Mouse (Mus musculus): ENCODE results near the gene Espn. TPM values are rescaled to one million over a fixed set of nuclear protein-coding genes. Genes with fewer than 3 reads are reported as not detected.

Espn gene
- total and polyA plus RNA-seq, 3 experiments, result 2.4 to 3.2 (median 2.5) TPM

DNA sequence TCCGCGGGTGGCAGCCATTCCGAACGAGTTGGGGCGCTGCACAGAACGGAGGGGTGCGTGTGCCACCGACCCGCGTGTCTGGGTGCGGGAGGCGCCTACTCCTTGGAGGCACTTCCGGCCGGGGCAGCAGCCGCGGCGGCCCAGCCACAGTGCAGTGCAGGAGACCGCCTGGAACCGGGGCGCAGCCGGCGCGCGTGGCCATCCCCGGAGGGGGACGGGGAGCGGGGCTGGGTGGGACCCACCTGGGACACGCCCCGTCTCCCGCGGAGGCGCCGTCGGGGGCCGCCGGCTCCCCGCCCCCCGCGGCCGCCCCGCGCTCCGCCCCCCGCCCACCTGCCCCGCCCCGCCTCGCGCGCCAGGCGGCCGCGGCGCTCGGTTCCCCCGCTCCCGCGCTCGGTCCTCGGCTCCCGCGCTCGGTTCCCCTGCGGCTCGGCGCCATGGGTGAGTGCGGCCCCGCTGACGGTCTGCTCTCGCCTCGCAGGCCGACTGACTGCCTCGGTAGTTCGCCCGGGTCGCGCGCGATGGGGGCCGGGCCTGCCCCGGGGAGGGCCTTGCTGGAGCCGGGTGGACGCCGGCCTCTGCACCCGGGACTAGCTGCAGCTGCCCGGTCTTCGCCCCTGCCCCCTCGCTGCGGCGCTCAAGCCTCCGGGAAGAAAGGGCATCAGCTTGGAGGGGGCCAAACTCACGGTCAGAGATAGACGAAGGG, 65.5 kb downstream of the Espn start:
- Histone ChIP-seq H3K36me3 (ENCODE audit: control insufficient read depth, insufficient read depth, low read length) (no peaks in the 10 kb centered on the region), H3K79me2 (replicated peaks; ENCODE audit: control insufficient read depth, insufficient read depth, low read length) (no peaks in the 10 kb centered on the region; the same call in 1 of the 2 replicates), H3K4me3 (peak overlapping the region; percentile 78), H3K27ac (peak overlapping the region; percentile 80), H3K9ac (ENCODE audit: low read depth, low read length) (peak overlapping the region; percentile 97), H3K27me3 (ENCODE audit: control insufficient read depth, insufficient read depth, low read length) (no peaks in the 10 kb centered on the region), H3K4me1 (ENCODE audit: control insufficient read depth, insufficient read depth, low read length) (peaks cover 7% of the 10 kb centered on the region)
- DNase-seq, result peak; percentile 80 to 81
- TF ChIP-seq POLR2A (IDR thresholded peaks at IDR 0.05; ENCODE audit: insufficient read depth, low read depth, low read length) (peak; percentile 35; the same call in 1 of the 2 replicates), CTCF (IDR thresholded peaks at IDR 0.05) (no peak)
- 1% methylated on average over 73 of the region's 92 CpGs for WGBS
- intact Hi-C loops (cut with DNase I), result no loop called here

DNA sequence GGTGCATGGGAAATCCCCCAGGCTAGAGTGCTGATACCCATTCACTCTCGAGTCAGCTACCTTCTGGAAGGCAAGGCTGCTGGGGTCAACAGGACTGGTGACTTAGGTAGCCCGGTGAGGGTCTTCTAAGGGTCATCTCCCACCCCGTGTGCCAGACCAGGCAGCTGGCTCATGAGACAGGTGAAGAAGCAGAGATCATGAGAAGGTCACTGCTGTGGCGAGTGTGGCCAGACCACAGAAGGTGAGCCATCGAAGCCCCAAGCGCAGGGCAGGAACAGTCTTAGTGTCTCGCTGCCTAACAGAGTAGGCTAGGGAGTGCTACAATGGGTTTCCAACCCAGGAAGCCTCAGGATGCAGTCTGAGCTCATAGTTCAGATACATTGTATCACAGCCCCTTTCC, 67.6 kb downstream of the Espn start:
- intact Hi-C loops (cut with DNase I), result no loop called here
- no peak for DNase-seq
- 88% methylated on average over 7 of the region's 7 CpGs for WGBS
- H3K27ac ChIP-seq, result no peak overlapping the region
- no peaks in the 10 kb centered on the region for H3K36me3 ChIP-seq (ENCODE audit: control insufficient read depth, insufficient read depth, low read length)
- H3K27me3 ChIP-seq (ENCODE audit: control insufficient read depth, insufficient read depth, low read length), result no peaks in the 10 kb centered on the region
- H3K79me2 ChIP-seq (replicated peaks; ENCODE audit: control insufficient read depth, insufficient read depth, low read length), result no peaks in the 10 kb centered on the region; the same call in 1 of the 2 replicates
- no peak for TF ChIP-seq POLR2A (IDR thresholded peaks at IDR 0.05; ENCODE audit: insufficient read depth, low read depth, low read length)
- no peak for TF ChIP-seq CTCF (IDR thresholded peaks at IDR 0.05)
- TF ChIP-seq EP300 (IDR thresholded peaks at IDR 0.05; ENCODE audit: insufficient read depth, low read depth, low read length), result no peak
- H3K9ac ChIP-seq (ENCODE audit: low read depth, low read length), result no peak overlapping the region
- H3K4me3 ChIP-seq, result no peak overlapping the region
- H3K4me1 ChIP-seq (ENCODE audit: control insufficient read depth, insufficient read depth, low read length), result peaks cover 3% of the 10 kb centered on the region

DNA sequence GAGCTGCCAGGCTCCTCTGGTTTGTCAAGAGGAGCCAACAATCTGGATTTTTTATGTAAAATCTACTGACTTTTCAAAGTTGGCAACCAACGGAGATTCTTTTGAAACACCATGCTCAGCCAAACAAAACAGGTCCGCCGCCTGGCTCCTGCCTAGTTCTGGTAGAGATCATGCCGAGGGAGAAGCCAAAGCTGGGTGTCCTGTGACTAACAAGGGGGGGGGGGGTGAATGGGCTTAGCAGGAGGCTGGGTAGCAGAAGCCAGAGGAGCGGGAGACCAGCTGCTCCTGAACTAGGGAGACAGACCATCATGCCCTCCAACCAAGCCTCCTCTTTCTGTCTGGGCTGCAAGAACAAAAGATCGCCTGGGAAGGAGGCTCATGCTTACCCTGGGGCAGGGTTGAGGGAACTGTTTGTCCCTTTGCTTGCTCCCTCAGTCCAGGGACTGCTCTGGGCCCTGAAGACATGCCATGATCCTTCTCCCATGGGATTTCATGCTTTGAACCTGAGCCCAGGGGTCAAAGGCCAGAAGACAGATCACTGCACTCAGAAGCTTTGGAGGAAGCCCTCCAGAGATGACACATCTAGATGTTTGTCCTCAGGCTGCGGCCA, 68.5 kb downstream of the Espn start:
- no peaks in the 10 kb centered on the region for H3K36me3 ChIP-seq (ENCODE audit: control insufficient read depth, insufficient read depth, low read length)
- peaks cover 3% of the 10 kb centered on the region for H3K4me1 ChIP-seq (ENCODE audit: control insufficient read depth, insufficient read depth, low read length)
- H3K4me3 ChIP-seq, result no peak overlapping the region
- H3K9ac ChIP-seq (ENCODE audit: low read depth, low read length), result no peak overlapping the region
- intact Hi-C loops (cut with DNase I), result no loop called here
- H3K27ac ChIP-seq, result no peak overlapping the region
- WGBS, result 64% methylated on average over 7 of the region's 7 CpGs
- no peaks in the 10 kb centered on the region for H3K27me3 ChIP-seq (ENCODE audit: control insufficient read depth, insufficient read depth, low read length)
- H3K79me2 ChIP-seq (replicated peaks; ENCODE audit: control insufficient read depth, insufficient read depth, low read length), result no peaks in the 10 kb centered on the region; the same call in 1 of the 2 replicates
- peak in 1 of 2 experiments; percentile 25 for DNase-seq
- TF ChIP-seq CTCF (IDR thresholded peaks at IDR 0.05), result no peak
- TF ChIP-seq EP300 (IDR thresholded peaks at IDR 0.05; ENCODE audit: insufficient read depth, low read depth, low read length), result no peak
- no peak for TF ChIP-seq POLR2A (IDR thresholded peaks at IDR 0.05; ENCODE audit: insufficient read depth, low read depth, low read length)

DNA sequence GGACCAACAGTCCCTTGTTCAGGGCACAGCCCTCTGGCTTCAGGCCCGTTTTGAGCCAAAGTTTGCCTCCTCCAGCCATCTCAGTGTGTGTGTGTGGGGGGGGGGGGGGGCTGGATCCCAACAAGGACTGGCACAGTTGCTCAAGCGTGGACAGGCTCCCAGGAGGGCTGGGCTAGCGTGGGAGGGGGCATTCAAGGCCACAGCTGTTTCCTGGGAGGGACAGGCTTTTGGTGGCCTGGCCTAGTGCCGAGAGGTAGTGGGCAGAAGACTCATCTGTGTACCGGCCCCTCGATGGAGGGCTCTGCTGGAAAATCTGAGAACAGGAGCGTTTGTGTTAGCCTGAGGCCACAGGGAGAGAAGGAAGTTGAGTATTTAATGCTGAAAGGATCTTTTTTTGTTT, 72.2 kb downstream of the Espn start:
- Histone ChIP-seq H3K27me3 (ENCODE audit: control insufficient read depth, insufficient read depth, low read length) (no peaks in the 10 kb centered on the region), H3K9ac (ENCODE audit: low read depth, low read length) (no peak overlapping the region), H3K4me1 (ENCODE audit: control insufficient read depth, insufficient read depth, low read length) (no peaks in the 10 kb centered on the region), H3K36me3 (ENCODE audit: control insufficient read depth, insufficient read depth, low read length) (no peaks in the 10 kb centered on the region), H3K27ac (no peak overlapping the region), H3K79me2 (replicated peaks; ENCODE audit: control insufficient read depth, insufficient read depth, low read length) (no peaks in the 10 kb centered on the region), H3K4me3 (no peak overlapping the region)
- TF ChIP-seq CTCF (IDR thresholded peaks at IDR 0.05), result no peak
- no peak for TF ChIP-seq POLR2A (IDR thresholded peaks at IDR 0.05; ENCODE audit: insufficient read depth, low read depth, low read length)
- no peak for TF ChIP-seq EP300 (IDR thresholded peaks at IDR 0.05; ENCODE audit: insufficient read depth, low read depth, low read length)
- intact Hi-C loops (cut with DNase I), result no loop called here
- 24% methylated on average over 7 of the region's 7 CpGs for WGBS
- DNase-seq, result no peak

DNA sequence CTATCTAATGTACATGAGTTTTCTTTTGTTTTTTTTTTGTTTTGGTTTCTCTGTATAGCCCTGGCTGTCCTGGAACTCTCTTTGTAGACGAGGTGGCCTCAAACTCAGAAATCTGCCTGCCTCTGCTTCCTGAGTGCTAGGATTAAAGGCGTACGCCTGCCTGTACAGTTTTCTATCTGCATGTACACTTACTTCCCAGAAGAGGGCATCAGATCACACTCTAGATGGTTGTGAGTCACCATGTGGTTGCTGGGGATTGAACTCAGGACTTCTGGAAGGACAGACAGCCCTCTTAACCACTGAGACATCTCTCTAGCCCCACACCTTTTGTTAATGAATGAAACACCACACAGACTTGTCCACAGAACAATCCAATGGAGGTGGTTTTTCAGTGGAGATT, 72.9 kb downstream of the Espn start:
- Histone ChIP-seq H3K4me3 (no peak overlapping the region), H3K27ac (no peak overlapping the region), H3K79me2 (replicated peaks; ENCODE audit: control insufficient read depth, insufficient read depth, low read length) (no peaks in the 10 kb centered on the region), H3K4me1 (ENCODE audit: control insufficient read depth, insufficient read depth, low read length) (no peaks in the 10 kb centered on the region), H3K36me3 (ENCODE audit: control insufficient read depth, insufficient read depth, low read length) (no peaks in the 10 kb centered on the region), H3K9ac (ENCODE audit: low read depth, low read length) (no peak overlapping the region), H3K27me3 (ENCODE audit: control insufficient read depth, insufficient read depth, low read length) (no peaks in the 10 kb centered on the region)
- TF ChIP-seq POLR2A (IDR thresholded peaks at IDR 0.05; ENCODE audit: insufficient read depth, low read depth, low read length) (no peak), CTCF (IDR thresholded peaks at IDR 0.05) (peak; percentile 11; the same call in 1 of the 2 replicates), EP300 (IDR thresholded peaks at IDR 0.05; ENCODE audit: insufficient read depth, low read depth, low read length) (no peak)
- intact Hi-C loops (cut with DNase I), result no loop called here
- 92% methylated on average over 3 of the region's 3 CpGs for WGBS
- DNase-seq, result no peak

DNA sequence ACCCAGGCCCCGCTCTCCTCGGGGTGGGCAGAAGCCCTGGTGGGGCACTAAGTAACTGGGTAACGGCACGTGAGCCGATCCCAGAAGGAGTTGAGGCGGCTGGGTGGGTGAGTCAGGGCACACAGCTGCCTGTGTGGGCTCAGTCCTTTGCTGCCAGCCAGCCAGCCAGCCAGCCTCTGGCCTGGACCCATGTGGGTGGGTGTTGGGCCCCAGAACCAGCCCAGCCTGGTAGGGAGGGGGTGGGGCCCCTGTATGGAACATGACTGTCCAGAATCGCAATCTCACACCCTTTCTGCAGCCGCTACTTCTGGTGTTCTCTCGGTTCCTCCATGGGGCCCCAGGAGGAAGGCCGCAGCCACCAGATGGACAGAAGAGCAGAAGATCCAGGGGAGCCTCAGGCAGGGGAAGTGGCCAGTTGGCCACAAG, 74.1 kb downstream of the Espn start:
- no peak overlapping the region for H3K27ac ChIP-seq
- no peaks in the 10 kb centered on the region for H3K79me2 ChIP-seq (replicated peaks; ENCODE audit: control insufficient read depth, insufficient read depth, low read length)
- no peak overlapping the region for H3K9ac ChIP-seq (ENCODE audit: low read depth, low read length)
- intact Hi-C loops (cut with DNase I), result no loop called here
- WGBS, result 77% methylated on average over 10 of the region's 10 CpGs
- DNase-seq, result peak in 1 of 2 experiments; percentile 69
- H3K36me3 ChIP-seq (ENCODE audit: control insufficient read depth, insufficient read depth, low read length), result no peaks in the 10 kb centered on the region
- H3K4me3 ChIP-seq, result no peak overlapping the region
- no peaks in the 10 kb centered on the region; the same call in 1 of the 2 replicates for H3K4me1 ChIP-seq (ENCODE audit: control insufficient read depth, insufficient read depth, low read length)
- no peaks in the 10 kb centered on the region for H3K27me3 ChIP-seq (ENCODE audit: control insufficient read depth, insufficient read depth, low read length)
- TF ChIP-seq POLR2A (IDR thresholded peaks at IDR 0.05; ENCODE audit: insufficient read depth, low read depth, low read length) (no peak), CTCF (IDR thresholded peaks at IDR 0.05) (no peak), EP300 (IDR thresholded peaks at IDR 0.05; ENCODE audit: insufficient read depth, low read depth, low read length) (no peak)

Data from heart, adult 2 months (tissue).